Mouse (Mus musculus) liver, adult (tissue): ENCODE measurements at regions not wholly inside any gene's neighbourhood (a gene's known extent, or its start where the extent isn't known, plus 50 kb on each side); places are given as distances from the start of the nearest gene placed in this dataset.

Experiments used
- GATA4 ChIP-seq: IDR thresholded peaks from 2 replicates; pipeline ENCODE4 v1.6.1; 2014; ENCODE audit warnings: mild to moderate bottlenecking, low read length; ENCODE audit not compliant: insufficient replicate concordance

- TF ChIP-seq GATA4 = no peak
Observed at GRCm38 (mm10) chr2:166215191-166215590, 59.7 kb upstream of the Sulf2 start.

- TF ChIP-seq GATA4 = no peak
Observed at GRCm38 (mm10) chr2:166207145-166207508, 51.7 kb upstream of the Sulf2 start.

GRCm38 (mm10) chr2:166206396-166207144 is 51.1 kb upstream of the Sulf2 start:
- no peak for TF ChIP-seq GATA4
